In the genomic region with DNA sequence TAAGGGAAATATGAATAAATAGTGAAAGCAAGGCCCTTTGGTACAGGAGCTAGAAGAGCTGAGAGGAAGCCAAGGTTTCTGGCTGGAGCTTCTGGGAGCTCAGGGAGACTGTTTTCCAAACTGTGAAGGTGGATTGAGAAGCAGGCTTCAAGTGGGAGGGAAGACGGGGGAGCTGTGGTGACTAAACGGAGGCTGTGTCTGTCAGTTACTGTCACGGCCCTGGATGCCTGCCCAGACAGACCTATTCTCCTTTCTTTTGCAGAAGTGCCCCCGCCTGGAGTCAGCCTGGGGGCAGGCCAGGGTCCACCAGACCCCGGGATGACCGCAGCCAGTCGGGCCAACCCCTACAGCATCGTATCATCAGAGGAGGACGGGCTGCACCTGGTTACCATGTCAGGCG, we compare ENCODE assay signal across 12 mouse cellular contexts. TPM values are rescaled to one million over a fixed set of nuclear protein-coding genes. Genes with fewer than 3 reads are reported as not detected.
DNase-seq lines count a peak whose midpoint lies in the region; ATAC-seq and TF ChIP-seq lines count a peak whose summit lies in the region.
"Had no signal": no experiment of that assay in that cellular context is flagged by ENCODE, and none has a peak within 500 bp of the region (broad histone marks: within the 10 kb centered on the region; RNA-seq: fewer than 3 reads in every experiment).

No protein-coding gene starts in this region.

- no peak for DNase-seq in heart, adult 2 months
- peak; percentile 11 for DNase-seq in brain, embryonic 14.5 days (ENCODE audit: low read depth)
- DNase-seq in frontal cortex, postnatal 25 days (ENCODE audit: low spot score in 2 of 2): peak; percentile 43 to 60
- DNase-seq in left cerebral cortex, postnatal 4 days: peak; percentile 21
- no peak for DNase-seq in forebrain, embryonic 10.5 days (ENCODE audit: extremely low spot score, low spot score)
- no peak for DNase-seq in spleen, postnatal 36 days (ENCODE audit: low spot score in 2 of 2)
- DNase-seq: kidney, adult 9 months had no signal

- 50% methylated on average over 10 of the region's 10 CpGs for WGBS in heart, embryonic 15.5 days
- 57% methylated on average over 10 of the region's 10 CpGs for WGBS in heart, adult 2 months
- 89% methylated on average over 10 of the region's 10 CpGs for WGBS in forebrain, embryonic 10.5 days
- 69% methylated on average over 10 of the region's 10 CpGs for WGBS in hindbrain, embryonic 16.5 days

- H3K79me2 ChIP-seq in heart, adult 2 months (replicated peaks; ENCODE audit: control insufficient read depth, insufficient read depth, low read length): no peaks in the 10 kb centered on the region

- TF ChIP-seq CTCF in heart, adult 2 months (IDR thresholded peaks at IDR 0.05): no peak
- TF ChIP-seq CTCF in brain, embryonic 14.5 days (IDR thresholded peaks at IDR 0.05; ENCODE audit: borderline replicate concordance, extremely low read depth, insufficient read depth, insufficient read length): no peak

- no peaks in the 10 kb centered on the region for H3K9me3 ChIP-seq in heart, embryonic 15.5 days (replicated peaks)
- no peaks in the 10 kb centered on the region for H3K9me3 ChIP-seq in forebrain, embryonic 10.5 days
- no peaks in the 10 kb centered on the region for H3K9me3 ChIP-seq in hindbrain, embryonic 16.5 days (ENCODE audit: control insufficient read depth, low read length)
- H3K9me3 ChIP-seq: embryonic facial prominence, embryonic 13.5 days; limb, embryonic 13.5 days had no signal

- no peaks in the 10 kb centered on the region for H3K36me3 ChIP-seq in heart, embryonic 15.5 days
- no peaks in the 10 kb centered on the region for H3K36me3 ChIP-seq in heart, adult 2 months (ENCODE audit: control insufficient read depth, insufficient read depth, low read length)
- no peaks in the 10 kb centered on the region for H3K36me3 ChIP-seq in forebrain, embryonic 10.5 days (replicated peaks)
- H3K36me3 ChIP-seq in hindbrain, embryonic 16.5 days (ENCODE audit: control insufficient read depth, insufficient read depth, low read length): peaks cover 9% of the 10 kb centered on the region; the same call in 1 of the 2 replicates
- H3K36me3 ChIP-seq: embryonic facial prominence, embryonic 13.5 days; limb, embryonic 13.5 days had no signal

- TF ChIP-seq POLR2A in heart, adult 2 months (IDR thresholded peaks at IDR 0.05; ENCODE audit: insufficient read depth, low read depth, low read length): no peak
- no peak for TF ChIP-seq POLR2A in brain, embryonic 14.5 days (IDR thresholded peaks at IDR 0.05; ENCODE audit: borderline replicate concordance, extremely low read depth, insufficient read depth, insufficient read length, poor library complexity, severe bottlenecking)

- no peak for TF ChIP-seq EP300 in heart, adult 2 months (IDR thresholded peaks at IDR 0.05; ENCODE audit: insufficient read depth, low read depth, low read length)

- H3K4me1 ChIP-seq in heart, embryonic 15.5 days (replicated peaks): peaks cover 29% of the 10 kb centered on the region
- no peaks in the 10 kb centered on the region for H3K4me1 ChIP-seq in heart, adult 2 months (ENCODE audit: control insufficient read depth, insufficient read depth, low read length)
- peaks cover 10% of the 10 kb centered on the region for H3K4me1 ChIP-seq in forebrain, embryonic 10.5 days
- H3K4me1 ChIP-seq in hindbrain, embryonic 16.5 days (ENCODE audit: control insufficient read depth, insufficient read depth, low read depth, low read length): no peaks in the 10 kb centered on the region; the same call in 1 of the 2 replicates

- H3K9ac ChIP-seq in heart, embryonic 15.5 days: no peak overlapping the region
- H3K9ac ChIP-seq in heart, adult 2 months (ENCODE audit: low read depth, low read length): no peak overlapping the region
- no peak overlapping the region for H3K9ac ChIP-seq in hindbrain, embryonic 16.5 days (ENCODE audit: low read depth, low read length)
- H3K9ac ChIP-seq: embryonic facial prominence, embryonic 13.5 days; limb, embryonic 13.5 days had no signal

- H3K27me3 ChIP-seq in heart, embryonic 15.5 days: no peaks in the 10 kb centered on the region
- no peaks in the 10 kb centered on the region for H3K27me3 ChIP-seq in heart, adult 2 months (ENCODE audit: control insufficient read depth, insufficient read depth, low read length)
- H3K27me3 ChIP-seq in forebrain, embryonic 10.5 days (ENCODE audit: poor library complexity, severe bottlenecking): no peaks in the 10 kb centered on the region
- no peaks in the 10 kb centered on the region for H3K27me3 ChIP-seq in hindbrain, embryonic 16.5 days (replicated peaks; ENCODE audit: control insufficient read depth, insufficient read depth, low read length)
- H3K27me3 ChIP-seq: embryonic facial prominence, embryonic 13.5 days; limb, embryonic 13.5 days had no signal

- no peak for ATAC-seq in heart, embryonic 15.5 days (replicated peaks; ENCODE audit: insufficient number of reproducible peaks, insufficient read depth, low FRiP score, low read depth)
- no peak for ATAC-seq in hindbrain, embryonic 16.5 days

- no peak overlapping the region for H3K4me3 ChIP-seq in heart, embryonic 15.5 days
- no peak overlapping the region for H3K4me3 ChIP-seq in heart, adult 2 months
- no peak overlapping the region for H3K4me3 ChIP-seq in forebrain, embryonic 10.5 days
- H3K4me3 ChIP-seq in hindbrain, embryonic 16.5 days (ENCODE audit: low read length): no peak overlapping the region
- H3K4me3 ChIP-seq: embryonic facial prominence, embryonic 13.5 days; limb, embryonic 13.5 days had no signal

- H3K4me2 ChIP-seq in heart, embryonic 15.5 days: no peak overlapping the region
- no peak overlapping the region for H3K4me2 ChIP-seq in hindbrain, embryonic 16.5 days (ENCODE audit: low read length)
- H3K4me2 ChIP-seq: embryonic facial prominence, embryonic 13.5 days; limb, embryonic 13.5 days had no signal

- intact Hi-C loops in heart, adult 2 months (cut with DNase I): no loop called here
- intact Hi-C loops in left cerebral cortex, postnatal 4 days (cut with DNase I): no loop called here

- peak overlapping the region; percentile 39 for H3K27ac ChIP-seq in heart, embryonic 15.5 days
- no peak overlapping the region for H3K27ac ChIP-seq in heart, adult 2 months
- no peak overlapping the region for H3K27ac ChIP-seq in forebrain, embryonic 10.5 days
- H3K27ac ChIP-seq in hindbrain, embryonic 16.5 days (ENCODE audit: low read depth, low read length): no peak overlapping the region
- H3K27ac ChIP-seq: embryonic facial prominence, embryonic 13.5 days; limb, embryonic 13.5 days had no signal

RNA-seq across cellular contexts. Expression of a gene that starts 46.5 kb away (rescaled TPM):
- 5.5 TPM in 2 replicates for polyA plus RNA-seq in heart, embryonic 15.5 days (2015; fragmentation: Nextera tagmentation; extraction: Ambion mirVana)
- 10 to 100 TPM; 26.7 to 35.7 TPM for total RNA-seq in heart, adult 2 months (2021)
- polyA plus RNA-seq in heart, adult 2 months (2012; rRNA removed): 29.5 and 42.6 TPM in 2 replicates
- polyA plus RNA-seq in brain, embryonic 14.5 days (2012; rRNA removed): 4.4 and 7.3 TPM in 2 replicates
- total RNA-seq in left cerebral cortex, postnatal 4 days (2021): 1 to 10 TPM; 5.3 TPM
- 0.20 and 0.43 TPM in 2 replicates for polyA plus RNA-seq in forebrain, embryonic 10.5 days (2016; fragmentation: Nextera tagmentation; extraction: Ambion mirVana)
- 4.2 and 4.3 TPM in 2 replicates for polyA plus RNA-seq in hindbrain, embryonic 16.5 days (2015; fragmentation: Nextera tagmentation; extraction: Ambion mirVana)
- total RNA-seq: megakaryocyte, adult 5-6 weeks had no signal

RNA-seq across cellular contexts. Expression of a gene that starts 57.7 kb away (rescaled TPM):
- 1.8 and 3.4 TPM in 2 replicates for polyA plus RNA-seq in heart, embryonic 15.5 days (2015; fragmentation: Nextera tagmentation; extraction: Ambion mirVana)
- under 1 TPM; 0.25 to 0.70 TPM for total RNA-seq in heart, adult 2 months (2021)
- 1.5 and 4.4 TPM in 2 replicates for polyA plus RNA-seq in heart, adult 2 months (2012; rRNA removed)
- 1.3 and 1.6 TPM in 2 replicates for polyA plus RNA-seq in brain, embryonic 14.5 days (2012; rRNA removed)
- total RNA-seq in left cerebral cortex, postnatal 4 days (2021): 1 to 10 TPM in 1 of 2 experiments, under 1 TPM in 1; 0.70 to 1.1 TPM
- 0.63 and 1.3 TPM in 2 replicates for polyA plus RNA-seq in forebrain, embryonic 10.5 days (2016; fragmentation: Nextera tagmentation; extraction: Ambion mirVana)
- 1.4 and 2.0 TPM in 2 replicates for polyA plus RNA-seq in hindbrain, embryonic 16.5 days (2015; fragmentation: Nextera tagmentation; extraction: Ambion mirVana)

Comparison
In these comparisons a context has a peak if more than half of its experiments do, and no peak if none do; other contexts are left out.
1. DNase-seq: peak in brain, embryonic 14.5 days (single experiment), frontal cortex, postnatal 25 days (2 of 2) and left cerebral cortex, postnatal 4 days (single experiment); none in heart, adult 2 months (0 of 2), forebrain, embryonic 10.5 days (single experiment) and spleen, postnatal 36 days (0 of 2).